Mouse (Mus musculus) heart, adult 2 months (tissue): ENCODE measurements at regions not wholly inside any gene's neighbourhood (a gene's known extent, or its start where the extent isn't known, plus 50 kb on each side); places are given as distances from the start of the nearest gene placed in this dataset.

Source experiments
- DNase-seq, 2 experiments: peaks; one replicate each; pipeline ENCODE4 v3.0.0; 2021
- H3K27ac ChIP-seq: fragments of 200-600 bp; 2 replicates; pipeline ENCODE4 v1.8.1; 2022
- H3K27me3 ChIP-seq: fragments of 200-500 bp; 2 replicates; pipeline ENCODE4 v1.6.1; 2012; ENCODE audit warnings: mild to moderate bottlenecking, low read length, inconsistent platforms, mixed read lengths; ENCODE audit not compliant: control insufficient read depth, insufficient read depth
- H3K36me3 ChIP-seq: fragments of 200-500 bp; 2 replicates; pipeline ENCODE4 v1.6.1; 2012; ENCODE audit warnings: low read length, inconsistent platforms; ENCODE audit not compliant: control insufficient read depth, insufficient read depth
- H3K4me1 ChIP-seq: fragments of 200-500 bp; 2 replicates; pipeline ENCODE4 v1.6.1; 2011; ENCODE audit warnings: low read length; ENCODE audit not compliant: control insufficient read depth, insufficient read depth
- H3K4me3 ChIP-seq: fragments of 200-600 bp; 2 replicates; pipeline ENCODE4 v1.8.1; 2022
- H3K79me2 ChIP-seq: fragments of 200-500 bp; replicated peaks from 2 replicates; pipeline ENCODE4 v1.6.1; 2012; ENCODE audit warnings: mild to moderate bottlenecking, inconsistent platforms, low read length, moderate library complexity, mixed read lengths; ENCODE audit not compliant: control insufficient read depth, insufficient read depth
- H3K9ac ChIP-seq: fragments of 200-500 bp; 2 replicates; pipeline ENCODE4 v1.6.1; 2012; ENCODE audit warnings: low read depth, mild to moderate bottlenecking, control low read depth, inconsistent platforms, low read length, mixed read lengths
- CTCF ChIP-seq: fragments of 200-600 bp; IDR thresholded peaks from 2 replicates; pipeline ENCODE4 v1.8.1; 2022; ENCODE audit warnings: antibody characterized with exemption, mild to moderate bottlenecking, moderate library complexity
- EP300 ChIP-seq: fragments of 200-500 bp; IDR thresholded peaks from 2 replicates; pipeline ENCODE4 v1.6.1; 2011; ENCODE audit warnings: low read depth, low read length, control low read depth; ENCODE audit not compliant: insufficient read depth
- POLR2A ChIP-seq: fragments of 200-500 bp; IDR thresholded peaks from 2 replicates; pipeline ENCODE4 v1.6.1; 2011; ENCODE audit warnings: mild to moderate bottlenecking, low read depth, low read length, control low read depth; ENCODE audit not compliant: insufficient read depth
- WGBS: fragments of 180-500 bp; shearing (Covaris S2); methylation state at CpG from one replicate; pipeline ENCODE4 v1.1.7; 2018; 5-methylcytosine and 5-hydroxymethylcytosine counted together
- intact Hi-C: fragments of 180-260 bp; cut with DNase I; formaldehyde crosslinking; loops from one replicate; pipeline ENCODE4 v1.15.1; 2025

GRCm38 (mm10) chr9:113553911-113554310 is 154.1 kb downstream of the Pdcd6ip start:
- intact Hi-C loops, result no loop called here
- Histone ChIP-seq H3K27me3 (no peaks in the 10 kb centered on the region), H3K4me3 (no peak overlapping the region), H3K9ac (no peak overlapping the region), H3K4me1 (no peaks in the 10 kb centered on the region; the same call in 1 of the 2 replicates), H3K27ac (no peak overlapping the region), H3K36me3 (no peaks in the 10 kb centered on the region), H3K79me2 (no peaks in the 10 kb centered on the region)
- no peak for DNase-seq
- WGBS, result 91% methylated on average over 12 of the region's 12 CpGs
- TF ChIP-seq CTCF (no peak), EP300 (no peak), POLR2A (no peak)

- no peak overlapping the region for H3K9ac ChIP-seq
- TF ChIP-seq POLR2A (no peak), EP300 (no peak), CTCF (no peak)
- 69% methylated on average over 3 of the region's 3 CpGs for WGBS
- H3K27ac ChIP-seq, result no peak overlapping the region
- DNase-seq, result no peak
- no peaks in the 10 kb centered on the region for H3K4me1 ChIP-seq
- H3K27me3 ChIP-seq, result no peaks in the 10 kb centered on the region
- H3K79me2 ChIP-seq, result no peaks in the 10 kb centered on the region
- intact Hi-C loops, result no loop called here
- H3K36me3 ChIP-seq, result no peaks in the 10 kb centered on the region
- no peak overlapping the region for H3K4me3 ChIP-seq
Observed at GRCm38 (mm10) chr9:113547458-113547857, 160.6 kb downstream of the Pdcd6ip start.

- H3K27ac ChIP-seq, result no peak overlapping the region
- peak in 1 of 2 experiments; percentile 10 for DNase-seq
- no peaks in the 10 kb centered on the region for H3K27me3 ChIP-seq
- intact Hi-C loops, result loop anchor here (5.0 kb wide), 1 partner anchor 104 kb away; no protein-coding TSS in a partner anchor
- no peak overlapping the region for H3K4me3 ChIP-seq
- H3K4me1 ChIP-seq, result no peaks in the 10 kb centered on the region
- H3K79me2 ChIP-seq, result no peaks in the 10 kb centered on the region
- TF ChIP-seq CTCF (peak; percentile 80), POLR2A (no peak), EP300 (no peak)
- WGBS, result 62% methylated on average over 2 of the region's 2 CpGs
- no peaks in the 10 kb centered on the region for H3K36me3 ChIP-seq
- H3K9ac ChIP-seq, result no peak overlapping the region
Observed at GRCm38 (mm10) chr9:113528586-113528985, 179.5 kb downstream of the Pdcd6ip start.

GRCm38 (mm10) chr9:113524307-113524706 is 183.8 kb downstream of the Pdcd6ip start:
- WGBS, result 64% methylated on average over 3 of the region's 3 CpGs
- H3K4me1 ChIP-seq, result no peaks in the 10 kb centered on the region
- no peak overlapping the region for H3K4me3 ChIP-seq
- no peak overlapping the region for H3K27ac ChIP-seq
- no peak overlapping the region for H3K9ac ChIP-seq
- H3K27me3 ChIP-seq, result no peaks in the 10 kb centered on the region
- no peaks in the 10 kb centered on the region for H3K79me2 ChIP-seq
- DNase-seq, result no peak
- TF ChIP-seq EP300, result no peak
- TF ChIP-seq POLR2A, result no peak
- TF ChIP-seq CTCF, result no peak
- H3K36me3 ChIP-seq, result no peaks in the 10 kb centered on the region
- intact Hi-C loops, result no loop called here

GRCm38 (mm10) chr9:113523173-113523572 is 184.9 kb downstream of the Pdcd6ip start:
- Histone ChIP-seq H3K9ac (no peak overlapping the region), H3K79me2 (no peaks in the 10 kb centered on the region), H3K27ac (no peak overlapping the region), H3K4me1 (no peaks in the 10 kb centered on the region), H3K27me3 (no peaks in the 10 kb centered on the region), H3K36me3 (no peaks in the 10 kb centered on the region), H3K4me3 (no peak overlapping the region)
- intact Hi-C loops, result no loop called here
- DNase-seq, result no peak
- 92% methylated on average over 2 of the region's 2 CpGs for WGBS
- TF ChIP-seq CTCF (no peak), EP300 (no peak)

GRCm38 (mm10) chr9:113519727-113520126 is 188.3 kb downstream of the Pdcd6ip start:
- intact Hi-C loops, result no loop called here
- WGBS, result 61% methylated on average over 10 of the region's 10 CpGs

More at GRCm38 (mm10) chr9:113519727-113520126, 188.3 kb downstream of the Pdcd6ip start:
- H3K9ac ChIP-seq, result no peak overlapping the region
- H3K27ac ChIP-seq, result no peak overlapping the region
- H3K36me3 ChIP-seq, result no peaks in the 10 kb centered on the region
- no peak for DNase-seq
- H3K79me2 ChIP-seq, result no peaks in the 10 kb centered on the region
- no peak overlapping the region for H3K4me3 ChIP-seq
- no peaks in the 10 kb centered on the region for H3K27me3 ChIP-seq
- no peaks in the 10 kb centered on the region for H3K4me1 ChIP-seq
- TF ChIP-seq POLR2A (no peak), EP300 (no peak), CTCF (no peak)
